Mouse (Mus musculus): Measurements from ENCODE around the gene Tppp. TPM values are rescaled to one million over a fixed set of nuclear protein-coding genes. Genes with fewer than 3 reads are reported as not detected.
"Not testable (repeated sequence)": the region's sequence is repeated elsewhere in the genome, so short reads cannot be mapped to it uniquely, and the experiment has no call there.

The Tppp gene
- polyA plus RNA-seq, 1 experiment = 0.51 TPM

DNA sequence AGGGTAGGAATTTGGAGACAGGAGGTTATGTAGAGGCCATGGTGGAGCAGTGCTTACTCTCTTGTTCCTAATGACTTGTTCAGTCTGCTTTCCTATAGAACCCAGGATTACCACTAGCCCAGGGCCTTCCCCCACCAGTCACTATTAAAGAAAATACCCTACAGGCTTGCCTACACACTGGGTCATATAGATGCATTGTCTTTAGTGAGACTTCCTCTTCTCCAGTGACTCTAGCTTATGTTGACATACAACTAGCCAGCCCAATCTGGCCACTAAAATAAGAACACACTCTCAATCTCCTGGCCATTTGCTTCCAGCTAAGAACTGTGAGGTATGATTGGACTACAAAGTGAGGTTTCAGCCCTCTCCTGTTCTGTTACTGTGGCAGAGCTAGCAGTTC is 8.7 kb upstream of the Tppp start:
- H3K27me3 ChIP-seq (ENCODE audit: control insufficient read depth, insufficient read depth, low read length, poor library complexity, severe bottlenecking) = no peaks in the 10 kb centered on the region
- TF ChIP-seq CTCF (IDR thresholded peaks at IDR 0.05; ENCODE audit: low read depth, low read length) (no peak), POLR2A (IDR thresholded peaks at IDR 0.05; ENCODE audit: insufficient read depth, low read length) (no peak), EP300 (IDR thresholded peaks at IDR 0.05; ENCODE audit: insufficient read depth, low read depth, low read length) (no peak)

DNA sequence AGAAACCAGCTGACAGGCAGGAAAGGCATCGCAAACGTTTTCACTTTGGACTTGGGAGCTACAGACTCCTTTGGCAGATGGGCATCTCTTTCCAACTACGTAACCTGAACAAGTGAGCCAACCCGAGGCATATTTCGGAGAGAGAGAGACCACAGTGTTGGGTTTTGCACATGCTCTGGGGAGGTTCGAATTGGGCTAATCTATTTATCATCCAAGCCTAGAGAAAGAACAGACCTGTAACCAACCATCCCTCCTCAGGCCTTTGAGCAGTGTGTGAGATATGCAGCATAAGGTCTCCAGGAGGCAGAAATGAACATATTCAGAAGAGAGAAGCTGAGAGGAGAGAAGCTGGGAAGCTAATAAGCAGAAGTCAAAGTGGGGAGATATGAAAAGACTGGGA is 8.2 kb upstream of the Tppp start:
- no peak overlapping the region for H3K4me3 ChIP-seq (ENCODE audit: low read depth, low read length)
- no peak overlapping the region for H3K27ac ChIP-seq (ENCODE audit: insufficient read depth, low read length)
- TF ChIP-seq EP300 (IDR thresholded peaks at IDR 0.05; ENCODE audit: insufficient read depth, low read depth, low read length) (no peak), CTCF (IDR thresholded peaks at IDR 0.05; ENCODE audit: low read depth, low read length) (no peak), POLR2A (IDR thresholded peaks at IDR 0.05; ENCODE audit: insufficient read depth, low read length) (no peak)
- H3K36me3 ChIP-seq (ENCODE audit: control insufficient read depth, insufficient read depth, low read length, poor library complexity, severe bottlenecking) = no peaks in the 10 kb centered on the region
- no peak overlapping the region for H3K9ac ChIP-seq (ENCODE audit: low read depth, poor library complexity, severe bottlenecking)
- H3K9me3 ChIP-seq (replicated peaks; ENCODE audit: control insufficient read depth, insufficient read depth, low read length, poor library complexity, severe bottlenecking) = no peaks in the 10 kb centered on the region
- no peaks in the 10 kb centered on the region for H3K4me1 ChIP-seq (ENCODE audit: control insufficient read depth, insufficient read depth, low read length)
- no peaks in the 10 kb centered on the region for H3K27me3 ChIP-seq (ENCODE audit: control insufficient read depth, insufficient read depth, low read length, poor library complexity, severe bottlenecking)

More for the DNA sequence above, 8.7 kb upstream of the Tppp start:
- Histone ChIP-seq H3K9ac (ENCODE audit: low read depth, poor library complexity, severe bottlenecking) (no peak overlapping the region), H3K9me3 (replicated peaks; ENCODE audit: control insufficient read depth, insufficient read depth, low read length, poor library complexity, severe bottlenecking) (no peaks in the 10 kb centered on the region), H3K4me1 (ENCODE audit: control insufficient read depth, insufficient read depth, low read length) (no peaks in the 10 kb centered on the region), H3K27ac (ENCODE audit: insufficient read depth, low read length) (no peak overlapping the region), H3K36me3 (ENCODE audit: control insufficient read depth, insufficient read depth, low read length, poor library complexity, severe bottlenecking) (no peaks in the 10 kb centered on the region), H3K4me3 (ENCODE audit: low read depth, low read length) (no peak overlapping the region)

DNA sequence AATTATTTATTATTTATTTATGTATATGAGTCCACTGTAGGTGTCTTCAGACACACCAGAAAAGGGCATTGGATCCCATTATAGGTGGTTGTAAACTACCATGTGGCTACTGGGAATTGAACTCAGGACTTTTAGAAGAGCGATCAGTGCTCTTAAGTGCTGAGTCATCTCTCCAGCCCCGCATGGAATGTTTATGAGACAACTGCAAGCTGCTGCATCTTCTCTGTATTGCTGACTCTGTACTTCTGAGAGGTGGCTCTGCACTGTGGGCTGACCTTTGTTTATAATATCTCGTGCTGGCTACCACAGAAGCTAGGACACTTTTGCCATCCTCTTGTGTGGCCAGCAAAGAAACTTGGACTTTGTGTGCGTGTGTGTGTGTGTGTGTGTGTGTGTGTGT is 7.7 kb upstream of the Tppp start:
- Histone ChIP-seq H3K36me3 (ENCODE audit: control insufficient read depth, insufficient read depth, low read length, poor library complexity, severe bottlenecking) (no peaks in the 10 kb centered on the region), H3K9ac (ENCODE audit: low read depth, poor library complexity, severe bottlenecking) (no peak overlapping the region), H3K9me3 (replicated peaks; ENCODE audit: control insufficient read depth, insufficient read depth, low read length, poor library complexity, severe bottlenecking) (no peaks in the 10 kb centered on the region), H3K27ac (ENCODE audit: insufficient read depth, low read length) (no peak overlapping the region), H3K4me3 (ENCODE audit: low read depth, low read length) (no peak overlapping the region), H3K27me3 (ENCODE audit: control insufficient read depth, insufficient read depth, low read length, poor library complexity, severe bottlenecking) (no peaks in the 10 kb centered on the region), H3K4me1 (ENCODE audit: control insufficient read depth, insufficient read depth, low read length) (no peaks in the 10 kb centered on the region)
- TF ChIP-seq POLR2A (IDR thresholded peaks at IDR 0.05; ENCODE audit: insufficient read depth, low read length) (no peak), CTCF (IDR thresholded peaks at IDR 0.05; ENCODE audit: low read depth, low read length) (no peak), EP300 (IDR thresholded peaks at IDR 0.05; ENCODE audit: insufficient read depth, low read depth, low read length) (no peak)

DNA sequence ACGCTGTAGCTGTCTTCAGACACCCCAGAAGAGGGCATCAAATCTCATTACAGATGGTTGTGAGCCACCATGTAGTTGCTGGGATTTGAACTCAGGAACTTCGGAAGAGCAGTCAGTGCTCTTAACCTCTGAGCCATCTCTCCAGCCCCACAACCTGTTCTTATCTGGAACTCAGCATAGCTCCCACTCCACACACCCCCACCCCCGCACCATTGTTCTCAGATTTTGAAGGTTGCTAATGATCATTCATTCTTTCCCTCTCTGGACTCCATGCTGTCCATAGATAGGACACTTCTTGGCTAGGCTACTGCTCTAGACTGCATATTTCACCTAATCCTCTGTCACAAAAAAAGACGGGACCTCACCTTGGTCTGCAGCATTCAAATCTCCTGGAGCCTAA is 2.3 kb upstream of the Tppp start:
- not testable (repeated sequence) for H3K4me1 ChIP-seq (ENCODE audit: control insufficient read depth, insufficient read depth, low read length); H3K36me3 ChIP-seq (ENCODE audit: control insufficient read depth, insufficient read depth, low read length, poor library complexity, severe bottlenecking); H3K4me3 ChIP-seq (ENCODE audit: low read depth, low read length); H3K9me3 ChIP-seq (replicated peaks; ENCODE audit: control insufficient read depth, insufficient read depth, low read length, poor library complexity, severe bottlenecking); H3K27ac ChIP-seq (ENCODE audit: insufficient read depth, low read length); H3K9ac ChIP-seq (ENCODE audit: low read depth, poor library complexity, severe bottlenecking); H3K27me3 ChIP-seq (ENCODE audit: control insufficient read depth, insufficient read depth, low read length, poor library complexity, severe bottlenecking)

DNA sequence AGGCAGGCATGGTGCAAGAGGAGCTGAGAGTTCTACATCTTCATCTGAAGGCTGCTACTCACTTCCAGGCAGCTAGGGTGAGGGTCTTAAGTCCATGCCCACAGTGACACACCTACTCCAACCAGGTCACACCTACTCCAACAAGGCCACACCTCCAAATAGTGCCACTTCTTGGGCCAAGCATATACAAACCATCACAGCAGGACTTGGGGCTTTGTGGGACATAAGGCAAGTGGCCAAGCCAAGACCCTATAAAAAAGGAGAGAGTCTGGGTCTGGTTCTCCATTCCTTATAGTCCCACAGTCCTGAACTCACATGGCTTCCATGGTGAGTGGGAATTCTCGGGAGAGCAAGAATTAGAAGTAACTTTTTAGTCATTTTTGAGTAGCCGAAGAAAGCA is 991 bp upstream of the Tppp start:
- H3K4me1 ChIP-seq (ENCODE audit: control insufficient read depth, insufficient read depth, low read length); H3K9me3 ChIP-seq (replicated peaks; ENCODE audit: control insufficient read depth, insufficient read depth, low read length, poor library complexity, severe bottlenecking); H3K27ac ChIP-seq (ENCODE audit: insufficient read depth, low read length); H3K9ac ChIP-seq (ENCODE audit: low read depth, poor library complexity, severe bottlenecking); H3K27me3 ChIP-seq (ENCODE audit: control insufficient read depth, insufficient read depth, low read length, poor library complexity, severe bottlenecking); H3K36me3 ChIP-seq (ENCODE audit: control insufficient read depth, insufficient read depth, low read length, poor library complexity, severe bottlenecking); H3K4me3 ChIP-seq (ENCODE audit: low read depth, low read length): not testable (repeated sequence)

DNA sequence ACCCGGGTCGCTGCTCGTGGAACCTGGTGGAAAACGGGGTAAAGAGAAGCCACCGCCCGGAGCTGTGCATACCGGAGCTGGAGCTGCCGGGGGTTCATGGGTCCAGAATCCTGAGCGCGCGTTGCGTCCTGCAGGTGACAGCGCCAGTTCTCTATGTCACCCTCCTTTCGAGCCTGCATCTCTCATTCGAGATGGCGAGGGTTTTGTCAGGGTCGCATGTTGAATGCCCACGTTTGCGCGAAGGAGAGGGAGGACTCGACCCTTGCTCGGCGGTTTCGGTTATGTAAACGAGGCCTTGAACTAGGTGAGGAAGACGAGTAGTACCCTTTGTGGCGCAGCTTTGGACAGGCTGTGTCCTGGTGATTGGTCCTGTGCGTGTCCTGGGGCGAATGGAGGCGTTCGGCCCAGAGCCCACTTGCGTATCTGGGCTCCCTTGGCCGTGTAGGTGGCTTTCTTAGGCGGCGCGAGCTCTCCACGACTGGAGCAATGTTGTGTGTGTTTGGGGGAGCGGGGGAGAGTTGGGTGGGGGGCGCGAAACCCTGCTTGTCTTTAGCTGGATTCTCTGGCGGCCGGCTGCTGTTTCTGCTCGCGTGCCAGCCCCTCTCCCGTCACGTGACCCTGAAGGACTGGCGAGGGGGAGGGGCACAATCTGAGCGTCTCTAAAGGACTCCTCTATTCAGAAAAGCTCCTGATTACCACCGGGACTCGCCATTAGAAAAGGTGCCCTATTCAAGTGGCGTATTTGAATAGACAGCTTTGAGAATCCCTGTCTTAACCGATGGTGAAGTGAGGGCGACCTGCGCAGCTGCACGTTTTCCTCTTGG is 796 bp downstream of the Tppp start:
- Histone ChIP-seq H3K36me3 (ENCODE audit: control insufficient read depth, insufficient read depth, low read length, poor library complexity, severe bottlenecking) (no peaks in the 10 kb centered on the region), H3K4me1 (ENCODE audit: control insufficient read depth, insufficient read depth, low read length) (no peaks in the 10 kb centered on the region), H3K9ac (ENCODE audit: low read depth, poor library complexity, severe bottlenecking) (no peak overlapping the region), H3K27ac (ENCODE audit: insufficient read depth, low read length) (no peak overlapping the region), H3K9me3 (replicated peaks; ENCODE audit: control insufficient read depth, insufficient read depth, low read length, poor library complexity, severe bottlenecking) (no peaks in the 10 kb centered on the region), H3K4me3 (ENCODE audit: low read depth, low read length) (peak overlapping the region; percentile 47), H3K27me3 (ENCODE audit: control insufficient read depth, insufficient read depth, low read length, poor library complexity, severe bottlenecking) (no peaks in the 10 kb centered on the region)
- TF ChIP-seq EP300 (IDR thresholded peaks at IDR 0.05; ENCODE audit: insufficient read depth, low read depth, low read length) (no peak), POLR2A (IDR thresholded peaks at IDR 0.05; ENCODE audit: insufficient read depth, low read length) (no peak), CTCF (IDR thresholded peaks at IDR 0.05; ENCODE audit: low read depth, low read length) (no peak)
